Mouse (Mus musculus) liver, embryonic 11.5 days (tissue): ENCODE measurements around the gene Cyfip2. TPM values are rescaled to one million over a fixed set of nuclear protein-coding genes. Genes with fewer than 3 reads are reported as not detected.

ENCODE experiments used
- ATAC-seq: fragments of 200-750 bp; cut with Nextera tagmentation; replicated peaks from 2 replicates; pipeline ENCODE4 v1.8.0; 2017; ENCODE audit warnings: moderate number of reproducible peaks, mild to moderate bottlenecking, moderate TSS enrichment, moderate library complexity; ENCODE audit not compliant: low FRiP score
- DNase-seq: peaks from one replicate; pipeline ENCODE4 v3.0.0-alpha.2; 2017; ENCODE audit warnings: low spot score
- H3K27ac ChIP-seq: fragments of 300-500 bp; sonication (generic); 2 replicates; pipeline ENCODE4 v1.5.1; 2014; ENCODE audit warnings: mild to moderate bottlenecking, low read depth, low read length, control low read depth
- H3K27me3 ChIP-seq: fragments of 300-500 bp; sonication (generic); replicated peaks from 2 replicates; pipeline ENCODE4 v1.6.1; 2014; ENCODE audit warnings: low read length, mixed read lengths; ENCODE audit not compliant: control insufficient read depth, insufficient read depth
- H3K36me3 ChIP-seq: fragments of 300-500 bp; sonication (generic); 2 replicates; pipeline ENCODE4 v1.6.1; 2014; ENCODE audit warnings: mild to moderate bottlenecking, low read length, moderate library complexity, mixed read lengths; ENCODE audit not compliant: control insufficient read depth, insufficient read depth
- H3K4me1 ChIP-seq: fragments of 300-500 bp; sonication (generic); replicated peaks from 2 replicates; pipeline ENCODE4 v1.6.1; 2014; ENCODE audit warnings: low read length, mixed read lengths; ENCODE audit not compliant: control insufficient read depth, insufficient read depth
- H3K4me2 ChIP-seq: fragments of 300-500 bp; sonication (generic); 2 replicates; pipeline ENCODE4 v1.6.1; 2014; ENCODE audit warnings: mild to moderate bottlenecking, control low read depth, moderate library complexity
- H3K4me3 ChIP-seq: fragments of 300-500 bp; sonication (generic); 2 replicates; pipeline ENCODE4 v1.5.1; 2014; ENCODE audit warnings: low read depth, low read length, control low read depth
- H3K9ac ChIP-seq: fragments of 300-500 bp; sonication (generic); 2 replicates; pipeline ENCODE4 v1.6.1; 2014; ENCODE audit warnings: low read depth, low read length, control low read depth
- H3K9me3 ChIP-seq: fragments of 300-500 bp; sonication (generic); 2 replicates; pipeline ENCODE4 v1.6.1; 2016; ENCODE audit warnings: low read length, inconsistent platforms, mixed read lengths; ENCODE audit not compliant: control insufficient read depth
- WGBS: fragments of 180-500 bp; shearing (Covaris S2); extraction: QIAGEN DNeasy Blood & Tissue Kit; methylation state at CpG from one replicate; pipeline ENCODE4 v1.1.7; 2014; 5-methylcytosine and 5-hydroxymethylcytosine counted together
- polyA plus RNA-seq: library from polyadenylated mRNA; unstranded; fragments of >200 nt; fragmentation: Nextera tagmentation; extraction: Ambion mirVana; gene quantifications from 2 replicates; pipeline ENCODE4 v1.2.1, GENCODE M21; 2014

Gene Cyfip2
- polyA plus RNA-seq, 1 experiment from 2014 or later: 8.7 TPM

- no peak overlapping the region for H3K9ac ChIP-seq
- no peaks in the 10 kb centered on the region for H3K9me3 ChIP-seq
- no peaks in the 10 kb centered on the region for H3K36me3 ChIP-seq
- no peak overlapping the region for H3K27ac ChIP-seq
- H3K4me3 ChIP-seq: no peak overlapping the region
- H3K4me2 ChIP-seq: no peak overlapping the region
- H3K4me1 ChIP-seq: no peaks in the 10 kb centered on the region
- ATAC-seq (no peak), DNase-seq (no peak)
- H3K27me3 ChIP-seq: peaks cover 22% of the 10 kb centered on the region
- whole genome bisulfite sequencing: 58% methylated on average over 3 of the region's 3 CpGs
Observed at GRCm38 (mm10) chr11:46169908-46170307, 142.8 kb downstream of the Cyfip2 start.

- 83% methylated on average over 7 of the region's 7 CpGs for WGBS
Observed at GRCm38 (mm10) chr11:46168506-46168905, 144.2 kb downstream of the Cyfip2 start.

GRCm38 (mm10) chr11:46165866-46166585, 146.6 kb downstream of the Cyfip2 start, which contains the start of gene Nipal4:
Nipal4 (minus strand) TSS chr11:46166508.
- Histone ChIP-seq H3K9ac (no peak within 1 kb of the TSS), H3K27ac (no peak within 1 kb of the TSS), H3K4me2 (peak within 1 kb of the TSS; percentile 80), H3K36me3 (no peaks in the 10 kb centered on the region), H3K9me3 (no peaks in the 10 kb centered on the region), H3K4me1 (no peaks in the 10 kb centered on the region), H3K4me3 (peak within 1 kb of the TSS; percentile 42), H3K27me3 (peaks cover 26% of the 10 kb centered on the region)
- DNase-seq: peak; percentile 41
- ATAC-seq: no peak
- 3% methylated on average over 40 of the region's 40 CpGs for WGBS

More at GRCm38 (mm10) chr11:46168506-46168905, 144.2 kb downstream of the Cyfip2 start:
- DNase-seq: no peak
- no peaks in the 10 kb centered on the region for H3K4me1 ChIP-seq
- H3K27ac ChIP-seq: no peak overlapping the region
- H3K4me3 ChIP-seq: no peak overlapping the region
- H3K4me2 ChIP-seq: no peak overlapping the region
- H3K9me3 ChIP-seq: no peaks in the 10 kb centered on the region
- peaks cover 26% of the 10 kb centered on the region for H3K27me3 ChIP-seq
- H3K36me3 ChIP-seq: no peaks in the 10 kb centered on the region
- no peak overlapping the region for H3K9ac ChIP-seq
- no peak for ATAC-seq

- no peaks in the 10 kb centered on the region for H3K9me3 ChIP-seq
- no peak for ATAC-seq
- no peaks in the 10 kb centered on the region for H3K4me1 ChIP-seq
- no peak for DNase-seq
- H3K27ac ChIP-seq: no peak overlapping the region
- no peak overlapping the region for H3K4me3 ChIP-seq
- no peak overlapping the region for H3K9ac ChIP-seq
- no peak overlapping the region for H3K4me2 ChIP-seq
- H3K27me3 ChIP-seq: no peaks in the 10 kb centered on the region
- no peaks in the 10 kb centered on the region for H3K36me3 ChIP-seq
Observed at GRCm38 (mm10) chr11:46157462-46157861, 155.2 kb downstream of the Cyfip2 start.

GRCm38 (mm10) chr11:46156945-46157344, 155.7 kb downstream of the Cyfip2 start:
- WGBS: 84% methylated on average over 8 of the region's 8 CpGs

GRCm38 (mm10) chr11:46146619-46147018, 166.0 kb downstream of the Cyfip2 start:
- H3K9me3 ChIP-seq: no peaks in the 10 kb centered on the region
- no peaks in the 10 kb centered on the region for H3K4me1 ChIP-seq
- no peaks in the 10 kb centered on the region for H3K27me3 ChIP-seq
- H3K9ac ChIP-seq: no peak overlapping the region
- DNase-seq (no peak), ATAC-seq (no peak)
- H3K4me2 ChIP-seq: no peak overlapping the region
- no peak overlapping the region for H3K27ac ChIP-seq
- no peaks in the 10 kb centered on the region for H3K36me3 ChIP-seq
- no peak overlapping the region for H3K4me3 ChIP-seq
- 85% methylated on average over 5 of the region's 5 CpGs for WGBS

More at GRCm38 (mm10) chr11:46156945-46157344, 155.7 kb downstream of the Cyfip2 start:
- Histone ChIP-seq H3K4me1 (no peaks in the 10 kb centered on the region), H3K4me3 (no peak overlapping the region), H3K27ac (no peak overlapping the region), H3K27me3 (no peaks in the 10 kb centered on the region), H3K4me2 (no peak overlapping the region), H3K36me3 (no peaks in the 10 kb centered on the region), H3K9me3 (no peaks in the 10 kb centered on the region), H3K9ac (no peak overlapping the region)
- ATAC-seq: no peak
- DNase-seq: no peak

- Histone ChIP-seq H3K4me1 (no peaks in the 10 kb centered on the region), H3K4me3 (no peak overlapping the region), H3K9ac (no peak overlapping the region), H3K27ac (no peak overlapping the region), H3K36me3 (no peaks in the 10 kb centered on the region), H3K9me3 (no peaks in the 10 kb centered on the region), H3K4me2 (no peak overlapping the region), H3K27me3 (no peaks in the 10 kb centered on the region)
- ATAC-seq (no peak), DNase-seq (no peak)
- 76% methylated on average over 11 of the region's 11 CpGs for WGBS
Observed at GRCm38 (mm10) chr11:46145163-46145875, 167.3 kb downstream of the Cyfip2 start.
